Mouse (Mus musculus): ENCODE results near the gene Cuta.
A peak's percentile ranks its signal among the peaks of the same experiment; 100 is the strongest.

The Cuta gene

DNA sequence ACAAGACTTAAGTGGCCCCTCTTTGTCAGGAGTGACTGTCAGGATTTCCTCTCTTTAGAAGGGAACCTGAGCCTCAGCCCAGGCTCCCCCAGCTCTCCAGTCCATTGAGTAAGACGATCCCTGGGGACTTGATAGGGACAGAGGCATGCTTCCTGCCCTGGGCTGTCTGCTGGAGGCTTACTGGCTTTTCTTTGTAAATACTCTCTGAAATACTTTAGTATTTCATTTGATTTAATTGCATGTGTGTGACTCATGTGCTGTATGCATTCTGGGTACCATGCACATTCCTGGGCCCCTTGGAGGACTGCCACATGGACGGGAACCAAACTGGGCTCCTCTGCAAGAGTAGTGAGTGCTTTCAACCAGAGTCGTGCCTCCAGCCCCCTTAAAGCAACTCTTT, 51.4 kb downstream of the Cuta start:
- no peak for DNase-seq (ENCODE audit: low spot score in 2 of 2)

DNA sequence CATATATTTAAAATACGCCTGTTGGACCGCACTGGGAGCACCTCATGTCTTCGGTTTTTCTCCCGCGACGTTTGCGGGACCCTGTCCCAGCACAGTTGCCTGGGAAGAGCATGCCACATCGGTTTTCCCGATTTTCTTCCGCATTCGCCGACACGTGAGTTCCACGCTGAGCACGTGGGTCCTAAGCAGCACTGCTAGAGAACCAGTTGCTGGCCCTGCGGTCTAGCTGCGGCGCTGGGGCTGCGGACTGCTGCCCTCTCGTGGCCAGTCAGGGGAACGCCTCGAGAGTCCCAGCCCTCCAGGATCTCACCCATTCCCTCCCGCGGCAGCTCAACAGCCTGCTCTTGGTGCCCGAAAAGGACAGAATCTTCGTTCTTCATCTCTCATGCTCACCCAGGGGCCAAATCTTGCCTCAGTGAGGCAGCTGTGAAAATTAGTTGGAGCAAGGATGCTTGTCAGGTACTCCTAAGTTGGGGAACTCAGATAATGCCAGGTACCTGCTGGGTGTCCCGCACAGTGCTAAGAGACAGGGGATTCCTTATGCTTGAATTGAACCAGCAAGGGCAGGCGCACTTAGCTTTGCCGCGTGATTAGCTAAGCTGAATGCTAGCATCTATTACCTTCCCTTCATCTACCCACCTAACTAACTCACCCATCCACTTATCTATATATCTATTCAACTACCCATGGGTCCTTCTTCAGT, 53.2 kb downstream of the Cuta start:
- DNase-seq (ENCODE audit: low spot score in 2 of 2) = peak; percentile 62 to 83

DNA sequence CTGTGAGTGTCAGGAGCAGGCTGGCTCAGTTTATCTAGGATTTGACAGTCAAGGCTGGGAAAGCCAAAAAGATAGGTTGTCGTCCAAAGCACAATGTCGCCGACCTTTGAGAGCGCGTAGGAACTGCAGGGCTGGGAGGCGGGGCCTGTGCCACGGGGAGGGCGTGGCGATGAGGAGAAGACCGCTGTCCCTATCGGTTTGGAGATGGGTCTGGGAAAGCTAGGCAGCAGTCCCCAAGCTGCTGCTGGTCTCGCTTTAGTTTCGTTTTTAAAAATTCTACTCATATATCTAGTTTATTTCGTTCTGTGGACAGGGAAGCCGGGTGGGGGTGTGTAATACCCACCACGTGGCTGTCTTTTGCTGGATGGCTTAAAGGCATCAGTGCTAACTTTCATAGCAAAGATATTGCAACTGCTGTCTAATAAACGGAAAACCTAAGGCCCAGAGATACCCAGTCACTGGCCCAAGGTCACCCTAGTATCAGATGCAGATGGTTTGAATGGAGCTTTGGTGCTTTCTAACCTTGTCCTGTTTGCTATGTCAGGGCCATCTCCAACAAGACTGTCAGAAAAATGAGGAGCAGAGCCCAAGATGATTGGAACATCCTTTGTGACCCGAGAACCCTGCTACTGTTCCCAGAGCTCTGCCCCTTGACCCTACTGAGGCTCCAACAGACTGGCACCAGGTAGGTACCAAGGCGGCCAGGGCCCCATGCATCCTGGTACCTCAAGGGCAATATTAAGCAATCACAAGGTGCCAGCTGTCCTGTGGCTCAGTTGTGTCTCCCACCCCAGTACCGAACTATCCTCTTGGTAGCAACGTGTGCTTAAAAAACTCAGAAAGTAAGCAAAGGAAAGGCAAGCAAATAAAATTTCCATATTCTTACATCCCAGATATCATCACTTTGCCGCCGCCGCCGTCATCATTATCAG, 54.1 kb downstream of the Cuta start:
- peak in 1 of 2 experiments; percentile 60 for DNase-seq (ENCODE audit: low spot score in 2 of 2)
